Mouse (Mus musculus) hematopoietic stem cell, adult 5-6 weeks (primary cell): ENCODE results near the gene Pum2. TPM values are rescaled to one million over a fixed set of nuclear protein-coding genes. Genes with fewer than 3 reads are reported as not detected.
A peak's percentile ranks its signal among the peaks of the same experiment; 100 is the strongest.
"Not testable (repeated sequence)": the region's sequence is repeated elsewhere in the genome, so short reads cannot be mapped to it uniquely, and the experiment has no call there.

Experiments
- ATAC-seq, 2 experiments: fragments of 125-278 bp in 1 of 2; replicated peaks in 1 of 2; 2 replicates each; pipeline ENCODE4 v1.8.0; 2016 to 2017; ENCODE audit warnings: inconsistent platforms in 2 of 2, mild to moderate bottlenecking in 2 of 2, moderate number of reproducible peaks in 2 of 2, low read depth in 1 of 2, moderate TSS enrichment in 1 of 2; ENCODE audit not compliant: low FRiP score in 2 of 2, poor library complexity in 2 of 2, severe bottlenecking in 2 of 2, insufficient read depth in 1 of 2, low TSS enrichment in 1 of 2
- total RNA-seq: library from RNA; stranded (forward); fragments of 172-1452, 232-1000 nt; gene quantifications from 2 replicates; pipeline ENCODE4 v1.2.3, GENCODE M21; 2017

The Pum2 gene
- total RNA-seq, 1 experiment from 2014 or later: 173 TPM

GRCm38 (mm10) chr12:8661747-8662146 is 12.2 kb upstream of the Pum2 start:
- no peak for ATAC-seq

- ATAC-seq: no peak
Measured at GRCm38 (mm10) chr12:8662175-8662574, 11.8 kb upstream of the Pum2 start.

GRCm38 (mm10) chr12:8662721-8663120 is 11.2 kb upstream of the Pum2 start:
- no peak for ATAC-seq

GRCm38 (mm10) chr12:8667473-8668255 is 6.3 kb upstream of the Pum2 start:
- peak; percentile 53 to 69; a peak in 2 of 4 replicates for ATAC-seq

GRCm38 (mm10) chr12:8669421-8669820 is 4.5 kb upstream of the Pum2 start:
- no peak for ATAC-seq

DNA sequence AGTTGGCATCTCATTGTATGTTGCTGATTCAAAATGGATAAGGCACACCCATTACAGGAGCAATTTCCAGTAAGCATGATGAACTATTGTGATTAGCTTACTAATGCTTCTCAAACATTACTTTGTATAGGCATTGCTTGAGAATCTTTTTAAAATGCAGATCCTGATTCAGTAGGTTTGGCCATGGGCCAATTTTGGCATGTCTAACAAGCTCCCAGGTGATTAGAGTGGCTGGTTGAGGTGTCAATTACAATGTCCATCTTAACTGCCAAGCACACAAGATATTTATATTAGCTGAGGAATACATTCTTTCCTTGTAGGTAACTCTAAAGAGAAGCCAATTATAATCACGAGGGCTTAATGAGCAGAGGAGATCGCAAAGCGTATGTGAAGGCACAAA is 4.1 kb upstream of the Pum2 start:
- no peak for ATAC-seq

DNA sequence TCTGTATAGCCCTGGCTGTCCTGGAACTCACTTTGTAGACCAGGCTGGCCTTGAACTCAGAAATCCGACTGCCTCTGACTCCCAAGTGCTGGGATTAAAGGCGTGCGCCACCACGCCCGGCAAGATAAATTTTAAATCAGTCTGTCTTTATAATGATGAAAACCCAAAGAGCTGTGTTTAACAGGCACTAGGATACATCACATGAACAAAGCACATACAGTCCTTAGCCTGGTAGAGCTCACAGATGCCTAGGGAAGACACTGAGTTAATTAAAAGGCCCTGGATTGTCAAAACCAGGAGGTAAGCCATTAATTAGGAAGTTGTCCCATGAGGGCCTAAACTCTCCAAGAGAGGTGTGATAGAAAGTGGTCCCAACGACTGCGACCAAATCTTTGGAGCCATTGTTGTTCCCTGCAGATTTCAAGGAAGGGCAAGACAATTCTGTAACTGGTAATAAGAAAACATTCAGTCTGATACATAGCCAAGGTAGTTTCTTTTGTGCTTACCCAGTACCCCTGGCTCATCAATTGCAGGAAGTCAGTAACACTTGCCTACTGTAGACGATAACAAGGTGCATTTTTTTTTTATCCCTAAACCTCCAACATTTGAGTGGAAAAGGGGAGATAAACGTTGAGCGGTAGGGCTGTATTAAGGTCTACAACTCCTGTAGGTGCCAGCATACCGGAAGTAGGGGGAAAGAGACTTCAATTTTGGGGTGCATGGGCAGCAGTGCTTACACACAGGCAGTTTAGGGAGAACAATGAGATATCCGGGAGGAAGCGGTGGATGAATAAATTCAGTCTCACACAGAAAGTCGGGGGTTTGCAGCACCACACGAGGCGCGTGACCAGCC is 587 bp upstream of the Pum2 start:
- ATAC-seq: peak; percentile 18 to 47

GRCm38 (mm10) chr12:8674377-8674864 is 487 bp downstream of the Pum2 start:
- ATAC-seq: peak in 1 of 2 experiments; percentile 8; a peak in 1 of 4 replicates

DNA sequence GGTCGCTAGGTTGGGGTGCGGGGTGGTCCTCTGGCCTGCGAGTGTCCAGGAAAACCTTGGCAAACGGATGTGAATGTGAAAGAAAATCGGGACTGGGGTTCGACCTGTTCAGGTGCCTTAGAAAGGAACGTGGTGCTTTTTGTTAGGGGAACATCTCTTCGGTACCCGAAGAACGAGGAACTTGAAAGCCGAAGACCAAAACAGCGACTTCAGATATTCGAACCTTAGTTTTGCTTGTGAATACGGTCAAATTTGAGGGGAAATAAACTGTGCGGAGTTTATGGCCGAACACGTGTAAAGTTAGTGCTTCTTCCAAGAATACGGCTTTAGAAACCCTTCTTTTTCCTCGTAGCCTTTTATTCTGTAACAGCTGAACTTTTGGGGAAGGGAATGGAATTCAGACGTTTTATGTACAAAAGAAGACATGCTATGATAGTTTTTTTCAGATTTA is 982 bp downstream of the Pum2 start:
- no peak for ATAC-seq

GRCm38 (mm10) chr12:8675361-8675760 is 1.4 kb downstream of the Pum2 start:
- ATAC-seq: no peak

GRCm38 (mm10) chr12:8676341-8676740 is 2.4 kb downstream of the Pum2 start:
- ATAC-seq: no peak

DNA sequence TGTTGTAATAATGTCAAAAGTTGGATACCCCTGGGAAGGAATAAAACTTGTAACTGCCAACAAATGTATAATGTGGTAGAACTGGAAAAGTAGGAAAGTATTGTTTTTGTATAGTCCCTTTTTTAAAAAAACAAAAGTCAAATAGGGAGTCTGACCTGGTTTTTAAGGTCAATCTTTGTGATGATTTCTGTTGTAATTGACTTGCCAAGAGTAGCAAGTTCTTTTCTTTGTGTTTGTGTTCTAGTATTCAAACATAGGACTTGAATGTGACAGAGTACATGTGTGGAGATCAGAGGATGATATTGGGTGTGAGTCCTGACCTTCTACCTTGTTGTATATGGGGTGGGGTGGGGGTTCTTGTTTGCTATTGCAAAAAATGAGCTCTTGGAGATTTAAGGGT is 4.0 kb downstream of the Pum2 start:
- ATAC-seq: no peak

DNA sequence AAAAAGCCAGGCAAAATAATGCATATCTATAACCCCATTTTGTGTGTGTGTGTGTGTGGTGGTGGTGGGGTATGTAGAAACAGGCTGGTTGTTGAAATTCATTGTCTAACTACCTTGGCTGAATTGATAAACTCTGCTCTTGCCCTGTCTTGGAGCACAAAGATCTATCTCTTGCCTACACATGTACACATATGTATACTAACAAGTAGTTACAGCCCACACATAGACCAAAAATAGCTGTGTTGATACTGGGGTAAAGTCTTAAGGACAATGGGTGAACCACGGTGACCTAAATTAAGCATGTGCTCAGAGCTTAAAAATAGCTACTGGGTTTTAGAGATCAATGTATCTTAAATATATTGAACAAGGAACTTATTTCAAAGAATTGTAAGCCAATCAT is 10.3 kb downstream of the Pum2 start:
- ATAC-seq: no peak

DNA sequence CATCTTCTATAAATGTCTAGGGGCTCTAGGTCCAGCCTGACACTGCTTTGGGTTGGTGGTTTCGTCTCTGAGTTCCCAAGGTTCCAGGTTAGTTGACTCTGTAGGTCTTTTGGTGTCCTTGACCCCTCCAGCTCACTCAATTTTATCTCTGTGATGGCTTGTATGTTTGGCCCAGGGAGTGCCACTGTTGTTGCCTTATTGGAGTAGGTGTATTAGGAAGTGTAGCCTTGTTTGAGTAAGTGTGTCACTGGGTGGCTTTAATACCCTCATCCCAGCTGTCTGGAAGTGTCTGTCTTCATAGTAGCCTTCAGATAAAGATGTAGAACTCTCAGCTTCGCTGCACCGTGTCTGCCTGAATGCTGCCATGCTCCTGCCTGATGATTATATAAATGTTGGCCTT is 11.1 kb downstream of the Pum2 start:
- no peak for ATAC-seq

- ATAC-seq: not testable (repeated sequence)
Measured at GRCm38 (mm10) chr12:8689882-8690281, 15.9 kb downstream of the Pum2 start.

DNA sequence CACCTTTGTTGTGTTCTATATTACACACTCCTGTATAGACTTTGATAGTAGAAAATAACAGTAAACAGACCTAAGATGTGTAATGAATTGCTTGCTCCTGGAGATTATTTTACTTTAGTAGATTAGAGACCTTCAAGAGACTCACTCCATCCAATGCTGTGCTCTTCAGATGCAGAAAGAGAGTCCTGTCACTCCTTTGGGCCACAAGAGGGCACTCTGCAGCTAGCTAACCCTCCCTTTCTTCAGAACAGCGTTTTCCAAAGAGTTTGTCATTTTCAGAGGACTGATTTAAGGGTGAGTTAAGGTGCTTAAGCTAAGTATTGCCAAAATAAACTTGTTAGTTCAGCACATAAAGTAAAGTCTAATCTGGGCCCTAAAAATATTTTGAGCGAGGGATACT is 25.0 kb downstream of the Pum2 start:
- ATAC-seq: peak; percentile 17 to 56; a peak in 1 of 4 replicates

DNA sequence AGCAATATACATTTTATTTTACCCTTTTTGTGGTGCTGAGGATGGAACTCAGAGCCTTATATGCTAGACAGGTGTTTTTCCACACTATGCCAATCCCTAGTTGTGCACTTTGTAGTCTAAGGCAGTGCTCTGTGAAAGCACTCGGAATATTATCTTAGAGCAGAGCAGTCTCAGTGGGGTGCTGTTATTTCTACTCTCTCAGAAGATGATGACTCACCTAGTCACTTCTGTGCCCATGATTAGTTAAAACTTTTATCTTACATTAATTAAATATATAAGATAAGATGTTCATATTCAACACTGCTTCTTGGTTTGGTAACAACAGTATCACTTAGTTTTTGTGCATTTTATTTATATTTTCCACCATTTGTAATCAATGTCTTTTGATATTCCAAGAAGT is 30.1 kb downstream of the Pum2 start:
- no peak for ATAC-seq

DNA sequence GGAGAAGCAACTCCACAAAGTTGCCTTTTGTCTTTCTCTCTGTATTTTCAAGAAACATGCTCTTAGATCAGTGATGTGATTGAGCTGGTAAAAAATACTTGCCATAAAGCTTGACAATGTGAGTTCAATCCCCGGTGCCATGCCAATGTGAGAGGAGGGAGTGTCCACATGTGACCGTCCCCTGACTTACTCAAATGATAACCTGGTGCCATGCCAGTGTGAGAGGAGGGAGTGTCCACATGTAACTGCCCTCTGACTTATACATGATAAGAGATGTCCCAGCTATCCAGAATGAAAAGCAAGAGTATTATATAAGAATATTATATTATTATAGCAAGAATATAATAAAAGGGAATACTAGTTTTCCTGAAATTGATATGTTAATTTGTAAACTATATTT is 34.9 kb downstream of the Pum2 start:
- ATAC-seq: no peak
